Mouse (Mus musculus) stomach, postnatal 0 days (tissue): ENCODE measurements at regions not wholly inside any gene's neighbourhood (a gene's known extent, or its start where the extent isn't known, plus 50 kb on each side); places are given as distances from the start of the nearest gene placed in this dataset.

ENCODE experiments used
- CTCF ChIP-seq: IDR thresholded peaks from 2 replicates; pipeline ENCODE4 v1.5.1; 2016; ENCODE audit warnings: antibody characterized with exemption, low read depth, mild to moderate bottlenecking, moderate library complexity
- EP300 ChIP-seq: optimal IDR thresholded peaks from 2 replicates; pipeline ENCODE3; 2016; ENCODE audit warnings: antibody characterized with exemption

GRCm38 (mm10) chr7:73650909-73651308 is 89.2 kb upstream of the Fam174b start:
- TF ChIP-seq CTCF (no peak), EP300 (no peak)
